15 mouse cellular contexts compared by ENCODE assay signal in the genomic region with DNA sequence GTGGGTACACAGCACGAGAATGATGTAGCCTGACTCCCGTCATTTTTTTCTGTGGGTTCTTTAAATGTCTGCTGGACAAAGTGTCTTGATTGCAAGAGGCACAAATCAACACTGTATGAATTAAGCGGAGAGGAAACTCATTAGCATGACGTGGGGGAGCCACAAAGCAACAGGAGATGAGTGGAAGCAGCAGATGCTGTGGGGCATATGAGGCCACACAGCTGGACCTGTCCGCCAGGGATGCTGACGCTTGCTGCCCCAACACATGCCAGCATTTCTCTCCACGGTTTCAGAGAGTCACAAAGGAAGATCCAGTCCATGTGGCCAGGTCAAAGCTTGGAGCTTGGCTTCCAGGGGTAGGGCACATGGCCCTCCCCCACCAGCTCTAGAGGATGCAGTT.
DNase-seq lines count a peak whose midpoint lies in the region; ATAC-seq lines count a peak whose summit lies in the region.
"Had no signal": no experiment of that assay in that cellular context is flagged by ENCODE, and none has a peak within 500 bp of the region (broad histone marks: within the 10 kb centered on the region; RNA-seq: fewer than 3 reads in every experiment).

No protein-coding gene starts in this region.

- H3K36me3 ChIP-seq in midbrain, embryonic 11.5 days (ENCODE audit: control insufficient read depth, insufficient read depth, low read length): no peaks in the 10 kb centered on the region
- no peaks in the 10 kb centered on the region for H3K36me3 ChIP-seq in midbrain, embryonic 16.5 days (ENCODE audit: control insufficient read depth, insufficient read depth, low read length)
- H3K36me3 ChIP-seq: lung, embryonic 15.5 days had no signal

- H3K27ac ChIP-seq in midbrain, embryonic 11.5 days (ENCODE audit: low read depth, low read length): no peak overlapping the region
- H3K27ac ChIP-seq in midbrain, embryonic 16.5 days (ENCODE audit: low read length): no peak overlapping the region
- H3K27ac ChIP-seq: lung, embryonic 15.5 days had no signal

- ATAC-seq in midbrain, embryonic 11.5 days (ENCODE audit: low FRiP score): no peak
- no peak for ATAC-seq in midbrain, embryonic 16.5 days
- ATAC-seq: intestine, postnatal 0 days had no signal

- intact Hi-C loops in gastrocnemius, postnatal 14 days (cut with DNase I; ENCODE audit: low total_unique reads): no loop called here
- intact Hi-C loops in gastrocnemius, postnatal 36 days (cut with DNase I): no loop called here

- H3K9ac ChIP-seq in midbrain, embryonic 11.5 days (ENCODE audit: low read length): no peak overlapping the region
- H3K9ac ChIP-seq in midbrain, embryonic 16.5 days (ENCODE audit: low read depth, low read length): no peak overlapping the region
- H3K9ac ChIP-seq: lung, embryonic 15.5 days had no signal

- H3K4me1 ChIP-seq in midbrain, embryonic 11.5 days (ENCODE audit: control insufficient read depth, insufficient read depth, low read length): no peaks in the 10 kb centered on the region
- H3K4me1 ChIP-seq in midbrain, embryonic 16.5 days (ENCODE audit: control insufficient read depth, insufficient read depth, low read length): no peaks in the 10 kb centered on the region
- H3K4me1 ChIP-seq: lung, embryonic 15.5 days; megakaryocyte, embryonic 14.5 days had no signal

- H3K27me3 ChIP-seq in midbrain, embryonic 11.5 days (ENCODE audit: control insufficient read depth, insufficient read depth, low read length): no peaks in the 10 kb centered on the region
- no peaks in the 10 kb centered on the region for H3K27me3 ChIP-seq in midbrain, embryonic 16.5 days (ENCODE audit: control insufficient read depth, insufficient read depth, low read depth, low read length)
- H3K27me3 ChIP-seq: lung, embryonic 15.5 days; megakaryocyte, embryonic 14.5 days had no signal

- WGBS in midbrain, embryonic 11.5 days: 70% methylated on average over 7 of the region's 7 CpGs
- WGBS in midbrain, embryonic 16.5 days: 49% methylated on average over 7 of the region's 7 CpGs

- H3K4me2 ChIP-seq in midbrain, embryonic 11.5 days: no peak overlapping the region
- H3K4me2 ChIP-seq in midbrain, embryonic 16.5 days (ENCODE audit: low read length): no peak overlapping the region
- H3K4me2 ChIP-seq: liver, embryonic 11.5 days; lung, embryonic 15.5 days had no signal

- H3K9me3 ChIP-seq in midbrain, embryonic 11.5 days (ENCODE audit: control insufficient read depth, low read length): no peaks in the 10 kb centered on the region
- no peaks in the 10 kb centered on the region for H3K9me3 ChIP-seq in midbrain, embryonic 16.5 days (replicated peaks; ENCODE audit: control insufficient read depth, low read length, poor library complexity, severe bottlenecking)
- H3K9me3 ChIP-seq: lung, embryonic 15.5 days; megakaryocyte, embryonic 14.5 days had no signal

- H3K4me3 ChIP-seq in midbrain, embryonic 11.5 days (ENCODE audit: low read depth, low read length): no peak overlapping the region
- no peak overlapping the region for H3K4me3 ChIP-seq in midbrain, embryonic 16.5 days (ENCODE audit: low read depth, low read length)
- H3K4me3 ChIP-seq: lung, embryonic 15.5 days; megakaryocyte, embryonic 14.5 days had no signal

- peak; percentile 14 for DNase-seq in gastrocnemius, postnatal 14 days
- no peak for DNase-seq in gastrocnemius, postnatal 36 days
- DNase-seq in midbrain, embryonic 11.5 days (ENCODE audit: low spot score, missing footprints): peak; percentile 41
- peak; percentile 11 to 38 for DNase-seq in frontal cortex, adult 2 months (ENCODE audit: extremely low spot score in 1 of 2, low spot score in 1 of 2)
- peak; percentile 18 for DNase-seq in right cerebral cortex, postnatal 25 days
- no peak for DNase-seq in thymus, postnatal 4 days
- DNase-seq in thymus, postnatal 0 days (ENCODE audit: low spot score): no peak
- DNase-seq: cerebellum, adult 11 months; kidney, postnatal 36 days; thymus, adult 2 months had no signal

Comparison
In these comparisons a context has a peak if more than half of its experiments do, and no peak if none do; other contexts are left out.
1. DNase-seq: peak in gastrocnemius, postnatal 14 days (single experiment), midbrain, embryonic 11.5 days (single experiment), frontal cortex, adult 2 months (2 of 2) and right cerebral cortex, postnatal 25 days (single experiment); none in gastrocnemius, postnatal 36 days (0 of 2), thymus, postnatal 4 days (single experiment) and thymus, postnatal 0 days (single experiment).